Mouse (Mus musculus): ENCODE measurements around the gene Ubtd2.

Gene Ubtd2

DNA sequence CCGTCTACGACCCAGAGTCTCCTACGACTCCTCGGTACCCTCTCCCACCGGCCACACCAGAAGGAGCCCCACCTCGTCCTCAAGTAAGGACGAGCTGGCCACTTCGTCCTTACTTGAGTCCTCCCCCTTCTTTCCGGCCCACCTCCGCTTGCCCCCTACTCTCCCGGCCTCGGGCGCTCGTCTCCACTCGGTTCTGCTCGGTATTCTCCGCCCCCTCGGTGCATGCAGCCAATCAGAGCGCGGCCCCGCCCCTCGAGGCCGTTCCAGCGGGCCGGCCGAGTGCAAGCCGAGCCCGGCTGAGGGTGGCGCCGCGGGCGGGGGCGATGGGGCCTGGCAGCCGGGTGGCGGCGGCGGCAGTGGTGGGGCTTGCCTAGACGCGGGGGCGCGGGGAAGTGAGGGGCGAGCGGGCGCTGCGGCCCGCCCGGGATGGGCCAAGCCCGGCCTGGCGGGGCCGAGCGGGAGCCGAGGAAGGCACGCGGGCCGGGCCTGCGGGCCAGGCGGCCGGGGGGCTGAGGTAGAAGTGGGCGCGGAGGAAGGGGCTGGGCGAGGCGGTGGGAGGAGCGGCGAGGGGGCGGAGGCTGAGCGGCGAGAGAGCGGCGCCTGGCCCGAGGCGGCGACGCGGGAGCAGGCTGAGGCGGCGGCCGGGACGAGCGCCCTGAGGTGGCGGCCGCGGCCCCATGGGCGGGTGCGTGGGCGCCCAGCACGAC is at the start of gene Ubtd2:
Gene Ubtd2, plus strand, starts transcription at position 571 of the 707 bp plus-strand sequence.
- DNase-seq (ENCODE audit: low spot score in 2 of 2) = peak; percentile 98

DNA sequence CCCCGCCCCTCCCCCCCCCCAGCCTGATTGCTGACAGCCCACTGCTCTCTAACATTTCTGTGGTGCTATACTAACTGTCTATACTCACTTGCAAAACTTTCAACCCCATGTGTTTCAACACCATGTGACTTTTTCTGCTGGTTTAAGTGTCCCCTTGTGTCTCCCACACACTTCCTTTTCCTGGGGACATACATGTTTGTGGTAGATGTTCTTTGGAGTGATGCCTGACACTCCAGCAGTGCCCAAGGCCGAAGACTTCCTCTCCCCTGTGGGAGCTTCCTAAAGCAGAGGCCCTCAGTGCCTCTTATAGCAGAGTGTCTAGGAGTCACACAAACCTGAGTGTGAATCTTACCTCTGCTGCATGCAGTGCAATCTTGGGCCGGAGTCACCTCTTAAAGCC is 47.3 kb upstream of the Ubtd2 start:
- DNase-seq (ENCODE audit: low spot score in 2 of 2) = no peak

DNA sequence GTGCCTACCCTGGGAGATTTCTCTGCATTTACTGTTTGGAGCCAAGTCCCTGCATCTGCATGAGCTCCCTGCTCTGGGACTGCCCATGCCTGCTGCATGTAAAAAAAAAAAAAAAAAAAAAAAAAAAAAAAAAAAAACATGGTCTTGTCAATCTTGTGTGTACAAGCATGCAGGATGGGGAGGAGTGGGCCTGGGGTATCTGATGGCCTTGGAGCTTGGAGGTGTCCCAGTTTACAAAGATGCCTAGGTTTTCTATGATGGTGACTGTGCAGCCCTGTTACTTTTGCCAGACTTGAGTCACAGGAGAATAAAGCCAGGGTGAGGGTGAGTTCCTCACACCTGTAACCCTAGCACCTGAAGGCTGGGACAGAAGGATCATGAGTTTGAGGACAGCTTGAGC is 46.1 kb upstream of the Ubtd2 start:
- no peak for DNase-seq (ENCODE audit: low spot score in 2 of 2)

DNA sequence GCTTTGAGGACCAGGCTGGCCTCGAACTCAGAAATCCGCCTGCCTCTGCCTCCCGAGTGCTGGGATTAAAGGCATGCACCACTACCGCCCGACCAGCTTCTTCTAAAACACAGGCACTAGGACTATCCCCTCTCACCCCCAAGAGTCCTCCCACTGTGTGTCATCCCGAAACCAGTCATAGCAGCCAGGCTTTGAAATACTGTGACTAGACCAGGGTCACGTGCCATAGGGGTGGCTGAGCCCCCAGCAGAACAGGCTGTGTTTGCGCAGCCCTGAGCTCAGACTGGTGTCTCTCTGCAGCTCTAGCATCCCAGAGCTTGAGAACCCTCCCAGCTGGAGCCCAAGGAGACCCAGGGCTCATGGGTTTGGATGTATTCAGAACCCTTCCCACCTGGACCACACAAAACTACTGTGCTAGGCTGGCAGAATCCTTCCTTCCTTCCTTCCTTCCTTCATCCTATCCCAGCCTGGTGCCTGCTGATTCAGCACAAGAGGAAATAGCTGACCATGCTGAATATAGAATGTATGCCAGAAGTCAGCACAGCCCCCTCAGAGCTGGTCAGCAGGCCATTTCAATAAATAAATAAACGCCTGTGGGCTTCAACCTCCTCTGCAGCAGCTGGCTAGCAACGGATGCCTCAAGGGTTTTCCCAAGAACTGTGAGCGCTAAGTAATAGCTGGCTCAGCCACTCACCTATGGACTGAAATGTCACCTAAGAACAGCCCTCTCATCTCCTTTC is 45.2 kb upstream of the Ubtd2 start:
- DNase-seq (ENCODE audit: low spot score in 2 of 2) = no peak

DNA sequence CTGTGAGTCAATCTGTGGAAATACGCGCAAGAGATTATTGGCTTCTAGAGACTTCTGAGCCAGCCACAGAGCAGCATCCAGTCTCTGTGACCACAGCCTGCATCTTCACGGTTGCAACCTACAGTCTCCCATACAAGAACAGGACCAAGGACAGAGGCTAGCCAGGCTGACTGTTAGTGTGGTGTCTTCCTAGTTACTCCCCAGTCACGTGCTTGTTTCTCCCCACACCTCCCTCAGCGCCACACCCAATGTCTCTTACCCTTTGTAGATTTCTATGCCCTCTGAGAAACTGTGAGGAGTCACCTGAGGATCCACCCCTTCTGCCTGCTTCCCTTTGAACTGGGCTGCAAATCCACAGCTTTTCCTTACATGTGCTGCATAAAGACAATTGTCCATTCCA is 35.2 kb upstream of the Ubtd2 start:
- no peak for DNase-seq (ENCODE audit: low spot score in 2 of 2)

DNA sequence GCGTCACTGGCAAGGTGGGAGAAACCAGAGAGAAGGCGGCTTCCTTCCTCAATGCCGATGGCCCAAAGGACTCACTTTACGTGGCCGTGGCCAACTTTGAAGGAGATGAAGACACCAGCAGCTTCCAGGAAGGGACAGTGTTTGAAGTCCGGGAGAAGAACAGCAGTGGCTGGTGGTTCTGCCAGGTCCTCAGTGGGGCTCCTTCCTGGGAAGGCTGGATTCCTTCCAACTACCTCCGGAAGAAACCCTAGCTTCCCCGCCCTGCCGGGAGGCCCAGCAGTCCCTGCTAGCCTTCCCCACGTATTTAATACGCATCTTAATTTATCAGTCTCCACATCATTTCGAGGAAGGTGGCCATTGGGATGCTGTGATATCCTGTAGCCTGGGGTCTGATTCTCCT is 31.9 kb upstream of the Ubtd2 start:
- no peak for DNase-seq (ENCODE audit: low spot score in 2 of 2)

DNA sequence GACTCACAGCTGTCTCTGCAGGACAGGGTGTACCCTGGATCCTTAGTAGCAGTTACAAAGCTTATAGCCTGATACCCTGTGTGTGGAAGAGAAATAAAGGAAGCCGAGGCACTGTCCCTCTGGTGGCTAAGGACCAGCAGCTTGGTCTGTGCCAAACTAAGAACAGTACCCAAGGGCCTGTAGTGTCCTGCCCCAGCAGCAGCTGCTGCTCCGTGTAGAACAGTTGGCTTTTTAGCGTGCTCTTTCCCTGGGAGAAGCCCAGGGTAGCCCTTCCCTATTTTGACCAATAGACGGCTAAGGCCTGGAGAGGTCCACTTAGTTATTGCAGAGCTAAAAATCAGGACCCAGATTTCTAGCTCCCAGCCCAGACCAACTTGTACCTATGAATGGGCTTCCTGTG is 30.6 kb upstream of the Ubtd2 start:
- DNase-seq (ENCODE audit: low spot score in 2 of 2) = no peak

DNA sequence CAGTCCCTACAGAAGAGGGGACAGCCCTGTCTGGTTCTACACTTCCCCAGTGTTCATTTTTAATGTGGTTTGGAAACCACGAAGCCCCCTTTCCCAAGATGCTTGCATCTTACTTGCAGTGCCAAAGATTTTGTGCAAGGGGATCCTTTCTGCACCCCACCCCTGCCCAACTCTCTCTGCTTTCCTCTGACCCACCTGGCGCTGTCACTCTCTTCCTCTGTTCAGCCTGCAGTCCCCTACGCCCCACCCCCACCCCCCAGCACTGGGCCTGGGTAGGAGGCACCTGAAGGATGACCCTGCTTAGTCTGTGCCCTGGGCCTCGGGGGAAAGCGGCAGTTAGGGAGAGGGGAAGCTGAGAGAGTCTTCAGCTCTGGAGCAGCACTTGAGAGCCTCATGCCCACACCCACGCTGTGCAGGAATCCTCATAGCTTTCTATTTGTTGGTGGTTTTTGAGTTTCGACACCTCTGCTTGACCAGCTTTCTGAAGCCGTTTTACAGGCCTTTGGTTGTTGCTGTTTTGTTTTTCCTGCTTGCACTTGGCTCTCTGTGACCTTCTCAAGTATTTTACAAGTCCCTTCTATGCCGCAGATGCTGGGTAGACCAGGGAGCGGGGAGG is 30.0 kb upstream of the Ubtd2 start:
- no peak for DNase-seq (ENCODE audit: low spot score in 2 of 2)

DNA sequence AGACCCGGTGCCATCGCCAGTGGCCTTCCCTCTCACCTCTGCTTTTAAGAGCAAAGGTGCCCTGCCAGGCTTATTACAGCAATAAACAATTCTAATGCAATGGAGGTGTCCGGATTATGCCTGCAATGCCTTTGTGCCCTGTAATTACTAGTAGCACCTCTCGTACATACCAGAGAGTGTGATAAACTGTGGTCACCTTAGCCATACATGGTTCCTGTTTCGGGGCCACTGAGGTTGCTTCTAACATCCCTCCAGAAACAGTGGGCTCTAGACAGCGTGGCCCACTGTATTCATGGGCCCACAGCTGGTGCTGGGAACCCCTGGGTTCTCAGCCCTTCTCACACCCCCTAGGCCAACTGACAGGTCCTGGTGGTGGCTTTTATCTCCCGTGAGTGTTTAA is 27.6 kb upstream of the Ubtd2 start:
- DNase-seq (ENCODE audit: low spot score in 2 of 2) = no peak

DNA sequence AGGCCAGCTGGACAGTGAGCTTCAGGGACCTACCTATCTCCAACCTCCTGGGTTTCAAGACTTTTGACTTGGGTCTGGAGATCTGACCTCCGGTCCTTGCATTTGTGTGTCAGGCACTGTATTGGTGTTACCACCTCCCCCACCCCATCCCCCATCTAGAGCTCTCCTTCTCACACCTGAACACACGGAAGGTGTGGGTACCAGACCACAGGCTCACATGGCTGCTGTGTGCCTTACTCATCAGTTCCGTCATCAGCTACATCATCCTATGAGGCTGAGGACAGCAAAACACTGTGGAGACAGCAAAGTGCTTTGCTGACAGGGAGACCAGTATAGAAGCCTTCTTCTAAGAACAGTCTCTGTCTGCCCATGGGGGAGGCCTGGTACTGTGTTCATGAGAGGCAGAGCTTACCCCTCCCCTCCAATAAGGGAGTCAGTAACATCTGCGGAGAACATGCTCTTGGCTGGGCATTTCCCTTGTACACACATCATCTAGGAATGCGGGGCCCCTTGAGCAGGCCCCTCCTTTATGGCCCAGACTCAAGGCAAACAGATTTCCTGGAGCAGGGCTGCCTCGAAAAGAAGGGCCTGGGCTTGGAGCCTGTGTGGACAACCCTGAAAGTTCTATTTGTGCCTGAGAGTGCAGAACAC is 19.6 kb upstream of the Ubtd2 start:
- peak in 1 of 2 experiments; percentile 47 for DNase-seq (ENCODE audit: low spot score in 2 of 2)

DNA sequence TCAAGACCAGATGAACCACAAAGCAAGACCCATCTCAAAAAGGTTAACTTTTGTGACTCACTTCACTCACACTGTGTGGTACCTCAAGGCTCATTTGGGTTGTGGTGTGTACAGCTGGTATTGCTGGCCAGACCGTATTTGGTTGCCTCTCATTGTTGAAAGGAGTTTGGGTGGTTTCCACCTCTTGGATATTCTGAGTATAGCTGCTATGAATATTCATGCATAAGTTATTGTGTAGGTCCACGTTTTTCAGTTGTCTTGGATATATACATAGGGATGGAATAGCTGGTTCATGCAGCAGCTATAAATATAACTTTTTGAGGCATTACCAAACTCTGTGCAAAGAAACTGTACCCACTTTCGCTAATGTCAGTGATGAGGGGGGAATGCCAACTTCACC is 12.6 kb upstream of the Ubtd2 start:
- DNase-seq (ENCODE audit: low spot score in 2 of 2) = no peak

DNA sequence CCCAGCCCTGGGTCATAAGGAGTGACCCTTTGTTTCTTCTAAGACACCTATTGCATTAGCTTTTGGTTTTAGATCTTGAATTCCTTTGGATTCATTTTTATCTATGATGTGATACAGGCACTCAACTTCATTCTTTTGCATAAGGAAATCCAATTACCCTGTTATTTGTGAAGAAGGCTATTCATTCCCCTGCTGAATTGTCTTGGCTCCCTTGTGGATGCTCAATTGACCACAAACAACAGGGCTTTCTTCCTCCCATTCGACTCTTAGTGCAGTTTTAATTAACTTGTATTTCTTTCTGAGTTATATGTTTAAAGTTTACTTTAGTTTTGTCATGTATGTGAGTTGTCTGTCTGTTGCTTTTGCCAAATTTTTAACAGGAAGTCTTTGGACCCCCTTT is 10.9 kb upstream of the Ubtd2 start:
- no peak for DNase-seq (ENCODE audit: low spot score in 2 of 2)

DNA sequence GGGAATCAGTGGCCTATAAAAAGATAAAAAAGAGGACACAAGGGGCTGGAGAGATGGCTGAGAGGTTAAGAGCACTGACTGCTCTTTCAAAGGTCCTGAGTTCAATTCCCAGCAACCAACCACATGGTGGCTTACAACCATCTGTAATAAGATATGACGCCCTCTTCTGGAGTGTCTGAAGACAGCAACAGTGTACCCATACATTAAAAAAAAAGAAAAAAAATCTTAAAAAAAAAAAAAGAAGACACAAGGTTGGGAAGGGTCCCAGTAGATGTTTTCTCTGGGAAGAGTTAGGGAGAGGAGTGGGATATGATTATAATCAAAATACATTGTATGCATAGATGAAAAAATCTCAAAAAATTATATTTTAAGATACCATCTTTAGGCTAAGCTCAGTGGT is 10.0 kb upstream of the Ubtd2 start:
- DNase-seq (ENCODE audit: low spot score in 2 of 2) = no peak

DNA sequence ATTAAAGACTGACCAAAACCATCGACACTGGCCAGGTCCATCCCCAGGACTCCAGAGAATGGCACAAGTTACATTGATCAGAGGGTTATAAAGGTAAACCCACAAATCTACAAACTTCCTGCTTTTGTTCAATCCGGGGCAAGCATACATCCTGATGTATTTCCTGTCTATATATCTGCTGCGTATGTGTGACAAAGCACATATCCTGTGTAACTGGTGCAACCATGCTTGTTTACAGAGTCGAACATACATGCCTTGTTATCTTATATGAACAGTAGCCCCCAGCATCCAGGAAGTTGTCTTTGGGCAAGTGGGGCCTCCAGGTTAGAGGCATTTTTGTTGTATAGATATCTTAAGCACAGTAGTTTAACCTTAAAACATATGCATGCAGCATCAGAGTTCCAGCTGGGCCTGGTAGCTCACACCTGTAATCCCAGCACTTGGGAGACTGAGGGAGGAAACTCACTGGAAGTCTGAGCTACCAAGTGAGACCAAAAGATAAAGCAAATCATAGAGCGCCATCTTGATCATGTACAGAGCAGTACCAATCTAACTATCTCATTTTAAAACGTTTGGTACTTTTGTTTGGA is 9.4 kb upstream of the Ubtd2 start:
- no peak for DNase-seq (ENCODE audit: low spot score in 2 of 2)

DNA sequence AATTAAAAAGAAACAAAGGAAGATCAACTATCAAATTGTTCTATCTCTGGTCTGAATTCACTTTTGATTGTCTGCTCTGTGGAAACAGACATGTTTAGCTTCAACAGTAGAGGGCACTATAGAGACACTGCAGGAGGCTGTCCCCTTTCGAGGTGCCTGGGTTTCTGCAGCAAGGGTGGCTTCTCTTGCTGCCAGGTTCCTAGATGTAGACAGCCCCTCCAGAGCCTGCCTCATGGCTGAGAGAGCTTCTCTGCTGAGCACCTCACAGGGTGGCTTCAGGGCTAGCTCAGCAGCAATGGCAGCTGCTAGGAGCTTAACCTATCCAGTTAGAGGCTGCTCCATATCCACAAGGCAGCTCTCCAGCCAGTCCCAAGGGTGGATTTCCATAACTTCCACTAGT is 5.0 kb upstream of the Ubtd2 start:
- DNase-seq (ENCODE audit: low spot score in 2 of 2) = peak; percentile 55 to 62

DNA sequence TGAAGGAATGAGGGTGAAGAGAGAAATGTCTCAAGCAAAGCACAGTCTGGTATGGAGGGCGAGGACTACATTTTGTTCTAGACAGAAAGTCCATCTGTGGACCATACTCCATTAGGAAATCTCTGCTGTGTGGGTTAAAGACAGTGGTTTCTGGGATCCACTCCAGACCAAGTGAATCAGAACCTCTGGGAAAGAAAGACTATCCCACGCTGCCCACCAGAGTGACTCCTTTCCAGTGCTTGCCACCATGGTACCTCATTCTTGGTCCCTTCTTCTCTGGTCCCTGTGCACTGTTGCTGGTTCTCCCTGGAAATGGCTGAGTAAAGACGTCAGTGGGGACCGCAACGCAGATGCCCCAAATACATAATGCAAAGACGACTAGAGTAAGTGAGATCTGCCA is 3.9 kb upstream of the Ubtd2 start:
- DNase-seq (ENCODE audit: low spot score in 2 of 2) = no peak

DNA sequence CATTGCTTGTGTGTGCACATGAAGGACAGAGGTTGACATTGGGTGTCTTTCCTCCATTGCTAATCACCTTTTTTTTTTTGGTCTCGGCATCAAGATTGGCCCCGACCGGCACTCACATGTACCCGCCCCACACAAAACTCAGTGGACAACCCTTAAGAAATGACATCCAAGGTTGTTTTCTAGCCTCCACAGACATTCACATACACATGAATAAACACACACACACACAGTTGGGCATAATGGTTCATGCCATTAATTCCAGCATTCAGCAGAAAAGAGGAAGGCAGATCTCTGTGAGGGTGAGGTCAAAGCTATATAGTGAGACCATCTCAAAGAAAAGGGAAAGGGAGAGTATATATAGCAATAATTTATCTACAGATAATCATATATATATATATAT is 2.4 kb upstream of the Ubtd2 start:
- no peak for DNase-seq (ENCODE audit: low spot score in 2 of 2)

DNA sequence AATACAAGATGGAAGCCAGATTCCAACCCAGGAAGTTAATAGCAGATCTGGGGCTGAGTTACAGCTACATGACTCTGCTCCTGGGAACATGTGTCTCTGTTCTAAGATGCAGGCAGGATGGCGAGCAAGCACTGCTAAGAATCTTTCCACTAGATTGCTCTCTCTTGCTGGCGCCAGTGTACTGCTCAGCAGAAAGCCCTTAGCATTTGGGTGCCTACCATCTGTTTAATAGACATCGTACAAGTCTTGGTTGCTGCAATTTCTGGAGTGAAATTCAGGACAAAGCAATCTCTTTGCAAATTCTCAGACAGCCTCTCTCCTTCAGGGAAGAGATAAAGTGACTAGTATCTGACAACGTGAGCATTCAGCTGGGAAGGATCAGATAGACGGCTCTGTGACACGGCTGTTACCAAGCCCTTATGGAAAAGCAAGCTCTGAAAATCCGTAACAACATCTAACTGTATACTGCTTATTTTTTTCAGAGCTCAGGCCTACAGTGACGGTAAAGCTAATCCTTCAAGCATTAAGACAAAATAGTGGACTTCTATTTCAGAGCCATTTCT is 1.7 kb upstream of the Ubtd2 start:
- peak; percentile 50 to 72 for DNase-seq (ENCODE audit: low spot score in 2 of 2)

DNA sequence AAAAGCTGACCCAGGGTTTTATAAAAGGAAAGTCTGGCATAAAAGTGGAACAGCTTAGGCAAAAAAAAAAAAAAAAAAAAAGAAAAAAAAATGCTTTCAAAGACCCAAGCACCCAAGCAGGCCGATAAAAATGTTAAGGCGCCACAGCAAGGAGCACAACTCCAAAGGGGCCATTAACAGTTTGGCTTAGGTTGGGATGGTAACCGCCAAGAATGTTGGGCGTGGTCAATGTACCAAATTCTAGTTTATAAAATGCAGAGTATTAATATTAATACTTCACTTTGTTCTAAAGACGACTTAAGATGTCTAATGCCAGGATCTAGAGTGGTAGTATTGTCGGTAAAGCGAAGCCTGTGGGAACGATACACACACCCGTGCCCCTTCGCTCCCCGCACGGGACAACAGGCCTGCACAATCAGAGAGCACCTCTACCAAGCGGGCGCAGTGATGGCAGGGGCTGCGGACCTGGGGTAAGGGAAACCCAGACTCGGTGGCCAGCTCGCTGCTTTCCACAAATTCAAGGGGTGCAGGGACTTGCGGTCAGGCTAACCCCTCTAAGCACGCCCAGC is 855 bp upstream of the Ubtd2 start:
- no peak for DNase-seq (ENCODE audit: low spot score in 2 of 2)

DNA sequence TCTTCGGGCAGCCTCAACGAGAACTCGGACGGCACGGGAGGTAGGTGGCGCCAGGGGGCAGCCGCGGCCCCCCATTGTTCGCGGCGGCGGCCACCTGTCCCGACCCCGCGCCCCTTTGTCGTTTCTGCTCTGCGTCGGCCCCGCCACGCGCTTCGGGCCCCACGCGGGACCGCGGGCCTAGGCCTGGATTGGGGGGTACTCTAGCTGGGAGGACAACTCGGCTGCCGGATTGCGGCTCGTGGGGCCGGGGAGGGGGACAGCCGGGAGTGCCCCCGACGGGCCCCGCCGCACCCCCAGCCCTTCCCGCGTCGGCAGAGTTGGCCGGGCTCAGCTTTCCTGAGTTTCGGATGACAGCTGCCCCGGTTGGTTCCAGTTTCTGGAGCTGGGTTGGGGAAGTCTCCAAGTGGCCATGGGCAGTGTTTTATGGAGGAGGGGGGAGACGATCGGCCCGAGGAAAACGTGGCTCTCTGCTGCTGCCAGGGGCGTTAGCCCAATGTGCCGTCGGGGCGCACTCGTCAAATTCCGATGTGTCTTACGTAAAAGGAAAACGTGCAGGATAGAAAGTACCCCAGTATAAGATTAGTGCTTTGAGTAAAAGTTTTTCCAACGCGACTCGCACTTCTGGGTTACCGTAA is 454 bp downstream of the Ubtd2 start:
- peak; percentile 47 to 53 for DNase-seq (ENCODE audit: low spot score in 2 of 2)

DNA sequence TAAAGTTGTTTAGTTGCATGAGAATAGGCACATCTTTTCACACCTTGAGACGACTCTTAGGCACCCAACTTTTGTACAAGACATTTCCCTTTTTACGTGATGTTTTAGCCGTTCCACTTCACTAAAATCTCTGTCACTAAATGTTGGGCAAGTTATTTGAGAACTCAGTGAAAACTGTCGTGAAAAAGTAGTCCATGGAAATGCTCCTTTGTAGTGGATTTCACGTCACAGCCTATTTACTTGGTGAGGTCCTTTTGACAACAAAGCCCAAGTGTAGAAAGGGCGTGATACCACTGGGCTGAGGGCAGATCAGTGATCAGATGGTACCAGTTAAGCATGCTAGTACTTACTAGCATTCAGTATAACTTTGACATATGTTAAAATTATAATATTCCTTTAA is 1.2 kb downstream of the Ubtd2 start:
- no peak for DNase-seq (ENCODE audit: low spot score in 2 of 2)

Data from right cerebral cortex, postnatal 10 days (tissue).